Mouse (Mus musculus) lung, embryonic 15.5 days (tissue): ENCODE measurements around the gene E330009J07Rik. TPM values are rescaled to one million over a fixed set of nuclear protein-coding genes. Genes with fewer than 3 reads are reported as not detected.

Experiments
- ATAC-seq: fragments of 200-750 bp; cut with Nextera tagmentation; 2 replicates; pipeline ENCODE4 v1.8.0; 2017; ENCODE audit warnings: moderate number of reproducible peaks, borderline replicate concordance; ENCODE audit not compliant: low FRiP score, low TSS enrichment; ENCODE audit errors: extremely low read depth
- H3K27ac ChIP-seq: fragments of 300-500 bp; sonication (generic); 2 replicates; pipeline ENCODE4 v1.5.1; 2015; ENCODE audit warnings: moderate library complexity, mild to moderate bottlenecking, inconsistent platforms
- H3K27me3 ChIP-seq: fragments of 300-500 bp; sonication (generic); 2 replicates; pipeline ENCODE4 v1.6.1; 2015; ENCODE audit warnings: inconsistent platforms
- H3K36me3 ChIP-seq: fragments of 300-500 bp; sonication (generic); 2 replicates; pipeline ENCODE4 v1.6.1; 2015; ENCODE audit warnings: inconsistent platforms
- H3K4me1 ChIP-seq: fragments of 300-500 bp; sonication (generic); 2 replicates; pipeline ENCODE4 v1.6.1; 2015; ENCODE audit warnings: inconsistent platforms
- H3K4me2 ChIP-seq: fragments of 300-500 bp; sonication (generic); 2 replicates; pipeline ENCODE4 v1.6.1; 2015; ENCODE audit warnings: inconsistent platforms, mild to moderate bottlenecking, moderate library complexity
- H3K4me3 ChIP-seq: fragments of 300-500 bp; sonication (generic); 2 replicates; pipeline ENCODE4 v1.5.1; 2015; ENCODE audit warnings: mild to moderate bottlenecking, inconsistent platforms
- H3K9ac ChIP-seq: fragments of 300-500 bp; sonication (generic); 2 replicates; pipeline ENCODE4 v1.6.1; 2015; ENCODE audit warnings: inconsistent platforms
- H3K9me3 ChIP-seq: fragments of 300-500 bp; sonication (generic); 2 replicates; pipeline ENCODE4 v1.6.1; 2016; ENCODE audit warnings: inconsistent platforms
- WGBS: fragments of 180-500 bp; shearing (Covaris S2); methylation state at CpG from one replicate; pipeline ENCODE4 v1.1.7; 2015; 5-methylcytosine and 5-hydroxymethylcytosine counted together
- polyA plus RNA-seq: library from polyadenylated mRNA; unstranded; fragments of >200 nt; fragmentation: Nextera tagmentation; extraction: Ambion mirVana; gene quantifications from 2 replicates; pipeline ENCODE4 v1.2.1, GENCODE M21; 2015

The E330009J07Rik gene
- polyA plus RNA-seq: 11.2 and 13.3 TPM in 2 replicates

DNA sequence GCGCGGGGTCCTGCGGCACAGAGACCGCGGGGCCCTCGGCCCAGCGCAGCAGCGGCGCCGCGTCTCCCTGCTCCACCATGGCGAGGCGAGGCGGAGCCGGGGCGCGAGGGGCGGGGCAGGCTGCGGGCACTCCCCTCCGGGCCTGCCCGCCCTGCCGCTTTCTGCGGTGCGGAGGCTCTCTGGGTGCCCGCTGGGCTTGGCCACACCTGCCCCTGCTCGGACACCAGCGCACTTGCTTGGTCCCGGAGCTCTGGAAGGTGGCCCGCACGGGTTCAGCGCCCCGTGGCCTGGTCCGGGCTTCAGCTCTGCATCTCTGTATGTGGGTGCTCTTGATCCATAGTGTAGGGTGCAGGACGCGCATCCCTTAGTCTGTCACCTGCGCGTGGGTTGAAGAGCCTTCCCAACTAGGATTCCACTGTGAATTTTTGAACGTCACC lies at the start of gene E330009J07Rik:
E330009J07Rik (minus strand) TSS at position 89 of the 437 bp plus-strand sequence.
- peak; percentile 93 for ATAC-seq
- no peaks in the 10 kb centered on the region for H3K9me3 ChIP-seq
- peak within 1 kb of the TSS; percentile 91 for H3K4me3 ChIP-seq
- no peaks in the 10 kb centered on the region for H3K36me3 ChIP-seq
- peaks cover 11% of the 10 kb centered on the region for H3K4me1 ChIP-seq
- peak within 1 kb of the TSS; percentile 71 for H3K27ac ChIP-seq
- peak within 1 kb of the TSS; percentile 83 for H3K9ac ChIP-seq
- H3K27me3 ChIP-seq: peaks cover 12% of the 10 kb centered on the region; the same call in 1 of the 2 replicates
- WGBS: under 1% methylated on average over 38 of the region's 38 CpGs
- peak within 1 kb of the TSS; percentile 93 for H3K4me2 ChIP-seq

DNA sequence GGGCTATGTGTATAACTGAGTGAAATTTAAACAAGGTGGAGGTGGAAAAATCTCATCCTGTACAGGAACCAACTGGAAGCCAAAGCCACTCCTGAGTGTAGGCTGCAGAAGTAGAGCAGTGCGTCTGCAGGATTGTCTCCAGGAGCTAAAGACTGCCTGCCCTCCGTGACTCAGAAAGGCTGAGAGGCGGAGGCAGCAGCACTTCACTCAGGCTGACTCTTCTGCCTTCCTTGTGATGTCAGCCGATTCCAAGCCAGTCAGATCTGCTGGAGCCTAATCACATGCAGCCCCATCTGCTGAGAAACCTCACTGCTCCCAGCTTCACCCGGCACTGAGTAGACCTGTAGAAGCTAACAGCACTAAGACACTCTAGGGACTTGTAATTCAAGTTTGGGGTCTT lies 46.4 kb upstream of the E330009J07Rik start:
- Histone ChIP-seq H3K36me3 (peaks cover 45% of the 10 kb centered on the region), H3K9ac (no peak overlapping the region), H3K4me2 (no peak overlapping the region), H3K9me3 (no peaks in the 10 kb centered on the region), H3K27ac (no peak overlapping the region), H3K27me3 (no peaks in the 10 kb centered on the region), H3K4me1 (no peaks in the 10 kb centered on the region), H3K4me3 (no peak overlapping the region)
- ATAC-seq: no peak
- 88% methylated on average over 5 of the region's 5 CpGs for WGBS

DNA sequence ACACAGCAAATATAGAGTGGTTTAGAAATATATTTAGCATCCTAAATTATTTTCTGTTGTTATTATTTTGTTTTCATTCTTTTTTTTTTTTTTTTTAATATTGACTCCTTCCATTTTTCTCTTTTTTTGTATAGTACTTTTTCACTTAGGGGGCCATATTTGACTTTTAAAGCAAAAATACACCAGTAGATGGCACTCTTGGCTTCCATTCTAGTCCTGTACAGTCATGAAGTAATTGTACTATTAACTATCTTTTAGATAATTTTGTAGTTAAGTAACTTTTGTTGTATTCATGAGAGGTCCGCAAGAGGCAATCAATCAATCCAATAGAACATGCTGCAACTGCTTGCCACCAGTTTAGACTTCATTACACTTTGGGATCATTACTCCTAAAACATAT lies 43.8 kb upstream of the E330009J07Rik start:
- ATAC-seq: no peak
- Histone ChIP-seq H3K9ac (no peak overlapping the region), H3K27me3 (no peaks in the 10 kb centered on the region), H3K9me3 (no peaks in the 10 kb centered on the region), H3K4me2 (no peak overlapping the region), H3K4me3 (no peak overlapping the region), H3K4me1 (no peaks in the 10 kb centered on the region), H3K27ac (no peak overlapping the region), H3K36me3 (peaks cover 67% of the 10 kb centered on the region)
- WGBS: 63% methylated on average over 1 of the region's 1 CpGs

DNA sequence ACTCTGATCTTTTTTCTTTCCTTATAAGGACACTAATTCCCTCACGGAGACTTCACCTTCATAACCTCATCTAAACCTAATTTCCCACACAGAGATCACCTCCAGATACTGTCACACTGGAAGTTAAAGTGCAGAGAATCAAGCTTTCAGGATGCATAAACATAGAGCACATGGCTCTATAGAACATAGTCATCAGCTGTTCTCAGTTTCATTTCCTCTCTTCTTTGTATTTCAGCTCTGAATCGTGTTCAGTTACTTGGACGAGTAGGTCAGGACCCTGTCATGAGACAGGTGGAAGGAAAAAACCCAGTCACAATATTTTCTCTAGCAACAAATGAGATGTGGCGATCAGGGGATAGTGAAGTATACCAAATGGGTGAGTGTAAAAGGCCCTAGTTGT lies 40.2 kb upstream of the E330009J07Rik start:
- H3K4me3 ChIP-seq: no peak overlapping the region
- H3K4me2 ChIP-seq: no peak overlapping the region
- H3K9ac ChIP-seq: no peak overlapping the region
- H3K27ac ChIP-seq: no peak overlapping the region
- H3K36me3 ChIP-seq: peaks cover 54% of the 10 kb centered on the region
- ATAC-seq: no peak
- H3K27me3 ChIP-seq: no peaks in the 10 kb centered on the region
- peaks cover 4% of the 10 kb centered on the region for H3K4me1 ChIP-seq
- no peaks in the 10 kb centered on the region for H3K9me3 ChIP-seq
- 84% methylated on average over 4 of the region's 4 CpGs for WGBS

DNA sequence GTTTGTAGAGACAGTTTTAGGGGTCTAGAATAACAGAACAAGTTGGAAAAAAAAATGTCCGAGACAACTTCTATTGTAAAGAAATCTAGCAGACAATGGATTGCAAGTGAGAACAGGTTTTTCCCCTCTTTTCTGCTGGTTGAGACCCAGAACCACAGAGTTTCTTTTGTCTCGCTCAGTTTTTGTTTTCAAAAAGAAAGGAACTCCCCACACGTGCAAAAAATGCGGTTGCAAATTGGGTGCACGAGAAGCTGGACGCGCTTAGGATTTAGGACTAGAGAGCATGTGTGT lies 35.7 kb upstream of the E330009J07Rik start:
- no peak for ATAC-seq

DNA sequence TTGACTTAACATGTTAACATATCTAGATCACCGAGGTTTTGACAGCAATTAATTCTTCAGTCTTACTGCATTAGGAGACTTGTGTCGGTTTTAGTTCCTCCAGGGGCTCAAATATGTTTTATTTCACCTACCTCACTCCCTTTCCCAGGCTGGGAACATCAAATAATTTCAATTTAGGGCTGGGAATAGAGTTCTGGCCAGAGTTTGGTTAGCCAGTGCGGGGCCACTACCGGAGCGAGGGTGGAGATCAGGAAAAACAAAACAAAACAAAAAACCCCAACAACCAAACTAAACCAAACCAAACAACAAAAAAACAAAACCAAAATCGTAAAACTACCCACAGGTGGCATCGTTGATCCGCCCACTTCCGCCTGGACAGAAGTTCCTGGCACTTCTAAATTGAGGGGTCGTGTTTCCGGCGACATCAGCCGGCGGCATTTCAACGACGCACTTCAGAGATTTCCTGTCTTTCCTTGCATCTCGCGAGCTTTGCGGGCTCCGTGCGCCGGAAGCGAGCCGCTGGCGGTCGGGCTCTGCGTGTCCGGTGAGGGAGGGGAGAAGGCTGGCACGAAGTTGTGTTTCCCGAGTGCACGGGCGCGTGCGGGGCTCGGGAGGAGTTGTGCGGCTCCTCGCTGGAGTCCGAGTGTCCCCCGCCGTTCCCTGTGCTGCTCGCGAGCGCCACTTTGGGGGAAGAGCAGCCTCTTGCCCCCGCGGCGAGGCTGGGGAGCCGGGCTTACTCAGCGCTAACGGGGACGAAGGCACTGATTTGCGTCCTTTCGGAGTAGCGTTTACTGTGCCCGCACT lies 35.2 kb upstream of the E330009J07Rik start, which contains the start of gene Ssbp1:
Ssbp1 (plus strand) TSS at position 437 of the 804 bp plus-strand sequence.
- H3K4me1 ChIP-seq: peaks cover 4% of the 10 kb centered on the region
- peak; percentile 94 for ATAC-seq
- H3K4me3 ChIP-seq: peak within 1 kb of the TSS; percentile 69
- 2% methylated on average over 54 of the region's 54 CpGs for WGBS
- H3K4me2 ChIP-seq: peak within 1 kb of the TSS; percentile 71
- no peaks in the 10 kb centered on the region for H3K9me3 ChIP-seq
- peaks cover 29% of the 10 kb centered on the region for H3K36me3 ChIP-seq
- H3K27ac ChIP-seq: peak within 1 kb of the TSS; percentile 95
- peak within 1 kb of the TSS; percentile 85 for H3K9ac ChIP-seq
- no peaks in the 10 kb centered on the region for H3K27me3 ChIP-seq

More for the DNA sequence above, 35.7 kb upstream of the E330009J07Rik start:
- Histone ChIP-seq H3K36me3 (peaks cover 33% of the 10 kb centered on the region), H3K4me2 (peak overlapping the region; percentile 71), H3K9ac (peak overlapping the region; percentile 85), H3K27me3 (no peaks in the 10 kb centered on the region), H3K4me3 (peak overlapping the region; percentile 69), H3K27ac (peak overlapping the region; percentile 95), H3K9me3 (no peaks in the 10 kb centered on the region), H3K4me1 (peaks cover 4% of the 10 kb centered on the region)
- 1% methylated on average over 7 of the region's 7 CpGs for WGBS

DNA sequence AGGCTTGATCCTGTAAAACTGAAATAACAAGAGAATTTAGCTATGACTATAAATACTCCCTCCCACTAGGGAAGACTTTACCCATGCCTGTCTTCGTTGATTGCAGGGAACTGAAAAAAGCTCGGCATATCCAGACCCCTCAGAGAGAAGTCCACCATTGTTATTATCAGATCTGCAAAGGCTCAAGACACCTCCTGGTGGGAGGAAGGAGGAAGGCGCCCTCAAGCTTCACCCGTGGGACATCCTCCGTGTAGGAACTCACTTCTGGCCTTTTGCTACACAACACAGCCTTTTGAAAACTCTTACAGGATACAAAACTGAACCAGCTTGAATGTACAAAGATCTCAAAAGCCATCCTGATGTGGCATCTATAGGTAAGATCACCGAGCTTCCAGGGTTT lies 29.8 kb upstream of the E330009J07Rik start:
- no peak overlapping the region for H3K9ac ChIP-seq
- no peaks in the 10 kb centered on the region for H3K9me3 ChIP-seq
- H3K4me3 ChIP-seq: no peak overlapping the region
- no peak for ATAC-seq
- no peaks in the 10 kb centered on the region for H3K4me1 ChIP-seq
- no peak overlapping the region for H3K27ac ChIP-seq
- no peaks in the 10 kb centered on the region for H3K27me3 ChIP-seq
- no peaks in the 10 kb centered on the region for H3K36me3 ChIP-seq
- no peak overlapping the region for H3K4me2 ChIP-seq
- 48% methylated on average over 6 of the region's 6 CpGs for WGBS

DNA sequence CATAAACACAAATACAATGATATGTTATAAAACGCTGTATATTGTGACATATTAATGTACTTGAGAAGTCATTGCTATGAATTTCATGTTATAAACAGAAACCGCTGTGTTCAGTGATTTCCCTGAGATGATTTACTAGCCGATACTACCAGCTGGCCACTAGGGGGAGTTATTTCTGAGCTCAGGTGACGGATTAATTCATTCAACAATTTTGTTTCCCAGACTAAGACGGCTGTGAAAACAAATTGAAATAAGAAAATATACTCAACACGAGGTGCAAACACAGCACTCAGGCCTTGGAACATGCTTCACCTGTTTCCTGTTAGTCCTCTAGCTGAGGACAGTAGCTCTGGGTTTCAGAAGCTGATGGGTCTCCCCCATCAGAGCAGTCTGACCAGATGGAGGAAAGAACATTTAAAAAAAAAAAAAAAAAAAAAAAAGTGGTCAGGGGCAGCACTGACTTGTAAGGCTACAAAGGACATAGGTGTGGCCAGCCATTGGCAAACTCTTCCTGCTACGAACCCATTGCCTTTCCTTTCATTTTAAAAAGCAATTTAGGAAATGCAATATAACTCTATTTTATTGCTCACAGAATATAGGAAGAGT lies 18.6 kb upstream of the E330009J07Rik start:
- ATAC-seq: no peak
- 20% methylated on average over 7 of the region's 7 CpGs for WGBS
- H3K27me3 ChIP-seq: no peaks in the 10 kb centered on the region

DNA sequence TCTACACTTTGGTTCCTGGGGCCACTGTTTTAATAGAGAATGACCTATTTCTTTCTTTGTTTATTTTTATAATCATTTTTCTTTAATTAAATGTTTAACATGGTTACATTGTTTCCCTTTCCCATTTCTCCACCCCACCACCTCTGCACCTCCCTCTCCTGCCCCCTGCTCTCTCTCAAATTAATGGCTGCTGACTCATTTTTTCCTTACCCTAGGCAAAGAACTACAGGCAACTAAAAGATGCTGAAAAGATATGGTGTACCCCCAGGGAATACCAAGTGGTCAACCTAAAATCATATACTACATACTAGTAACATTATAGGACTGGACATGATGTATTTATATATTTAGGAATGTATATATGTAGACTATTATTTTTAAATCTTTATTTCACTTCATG lies 12.7 kb upstream of the E330009J07Rik start:
- H3K27ac ChIP-seq: no peak overlapping the region
- no peaks in the 10 kb centered on the region for H3K36me3 ChIP-seq
- H3K4me3 ChIP-seq: no peak overlapping the region
- H3K9ac ChIP-seq: no peak overlapping the region
- no peak for ATAC-seq
- no peak overlapping the region for H3K4me2 ChIP-seq
- H3K9me3 ChIP-seq: no peaks in the 10 kb centered on the region
- H3K4me1 ChIP-seq: no peaks in the 10 kb centered on the region
- H3K27me3 ChIP-seq: no peaks in the 10 kb centered on the region; the same call in 1 of the 2 replicates

More for the DNA sequence above, 18.6 kb upstream of the E330009J07Rik start:
- no peak overlapping the region for H3K4me3 ChIP-seq
- H3K4me1 ChIP-seq: no peaks in the 10 kb centered on the region
- no peak overlapping the region for H3K9ac ChIP-seq
- no peaks in the 10 kb centered on the region for H3K9me3 ChIP-seq
- H3K36me3 ChIP-seq: no peaks in the 10 kb centered on the region
- H3K27ac ChIP-seq: no peak overlapping the region
- H3K4me2 ChIP-seq: no peak overlapping the region

DNA sequence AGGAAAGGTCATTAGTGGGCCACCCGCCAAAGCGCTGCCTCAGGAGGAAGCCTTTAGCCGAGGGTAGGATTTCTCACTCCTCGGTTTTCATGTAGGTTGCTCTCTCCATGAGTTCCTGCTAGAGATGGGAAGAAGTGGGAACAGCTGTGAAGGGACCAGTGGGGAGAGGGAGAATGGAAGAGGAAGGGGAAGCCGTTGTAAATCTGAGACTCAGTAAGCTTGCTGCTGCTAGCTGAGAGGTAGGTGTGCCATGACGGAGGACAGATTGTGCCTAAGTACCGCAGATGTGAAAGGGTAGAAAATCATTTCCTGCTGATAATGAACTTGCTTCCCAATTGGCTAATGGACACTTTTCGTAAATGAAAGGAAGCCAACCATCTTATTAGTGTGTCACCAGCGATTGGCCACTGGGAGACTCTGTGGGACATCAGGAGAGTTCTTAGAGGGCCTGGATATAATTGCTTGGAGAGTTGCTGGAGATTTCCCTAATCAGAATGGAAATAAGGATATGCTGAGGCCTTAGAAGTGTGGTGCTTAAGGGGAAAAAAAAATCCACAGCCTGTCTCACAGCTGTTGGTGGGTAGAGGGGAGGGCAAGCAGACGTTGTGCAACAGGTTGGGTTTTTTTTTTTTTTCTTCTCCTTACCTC lies 7.5 kb upstream of the E330009J07Rik start:
- Histone ChIP-seq H3K4me1 (no peaks in the 10 kb centered on the region), H3K9ac (no peak overlapping the region), H3K9me3 (no peaks in the 10 kb centered on the region), H3K4me2 (no peak overlapping the region), H3K27me3 (peaks cover 6% of the 10 kb centered on the region; the same call in 1 of the 2 replicates), H3K4me3 (no peak overlapping the region), H3K27ac (no peak overlapping the region), H3K36me3 (no peaks in the 10 kb centered on the region)
- ATAC-seq: peak; percentile 14; the same call in 1 of the 2 replicates
- WGBS: 18% methylated on average over 10 of the region's 10 CpGs

DNA sequence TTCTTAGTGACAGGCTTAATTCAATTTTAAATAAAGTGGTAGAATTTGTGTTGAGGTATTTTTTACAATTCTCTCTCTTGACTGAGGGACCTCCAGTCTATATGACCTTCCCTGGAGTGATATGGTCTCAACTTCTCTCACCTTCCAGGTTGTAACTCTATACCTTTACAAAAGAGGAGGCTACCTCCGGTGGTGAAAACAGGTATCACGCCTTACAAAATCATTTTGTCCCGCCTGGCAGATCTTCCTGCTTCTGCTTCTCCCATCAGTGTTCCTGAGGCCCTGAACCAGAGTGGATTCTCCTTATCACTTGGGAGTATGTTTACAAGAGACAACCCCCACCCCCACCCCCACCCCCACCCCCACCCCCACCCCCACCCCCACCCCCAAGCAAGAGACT lies 5.8 kb upstream of the E330009J07Rik start:
- Histone ChIP-seq H3K9ac (no peak overlapping the region), H3K9me3 (no peaks in the 10 kb centered on the region), H3K4me3 (no peak overlapping the region), H3K4me1 (no peaks in the 10 kb centered on the region), H3K36me3 (no peaks in the 10 kb centered on the region), H3K4me2 (no peak overlapping the region), H3K27me3 (peaks cover 12% of the 10 kb centered on the region; the same call in 1 of the 2 replicates), H3K27ac (no peak overlapping the region)
- ATAC-seq: no peak
- WGBS: 37% methylated on average over 3 of the region's 3 CpGs

DNA sequence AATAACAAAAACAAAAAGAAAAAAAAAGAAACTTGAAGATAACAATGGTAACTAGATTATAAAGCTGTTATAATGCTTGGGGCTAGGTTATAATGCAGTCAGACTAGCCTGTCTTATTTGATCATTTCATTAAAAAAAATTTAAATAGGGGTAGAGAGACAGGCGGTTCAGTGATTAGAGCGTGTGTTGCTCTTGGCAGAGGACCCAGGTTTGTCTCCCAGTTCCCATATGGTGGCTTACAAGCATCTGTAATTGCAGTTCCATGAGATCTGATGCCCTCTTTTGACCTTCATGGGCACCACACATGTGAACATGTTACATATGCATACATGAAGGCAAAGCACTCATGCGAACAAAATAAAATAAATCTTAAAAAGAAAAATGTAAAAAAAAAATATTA lies 5.3 kb upstream of the E330009J07Rik start:
- 63% methylated on average over 3 of the region's 3 CpGs for WGBS
- H3K4me1 ChIP-seq: peaks cover 2% of the 10 kb centered on the region
- no peak for ATAC-seq
- no peak overlapping the region for H3K4me3 ChIP-seq
- no peak overlapping the region for H3K27ac ChIP-seq
- no peak overlapping the region for H3K9ac ChIP-seq
- H3K27me3 ChIP-seq: peaks cover 12% of the 10 kb centered on the region; the same call in 1 of the 2 replicates
- no peaks in the 10 kb centered on the region for H3K36me3 ChIP-seq
- no peaks in the 10 kb centered on the region for H3K9me3 ChIP-seq
- H3K4me2 ChIP-seq: no peak overlapping the region
